In the genomic region with DNA sequence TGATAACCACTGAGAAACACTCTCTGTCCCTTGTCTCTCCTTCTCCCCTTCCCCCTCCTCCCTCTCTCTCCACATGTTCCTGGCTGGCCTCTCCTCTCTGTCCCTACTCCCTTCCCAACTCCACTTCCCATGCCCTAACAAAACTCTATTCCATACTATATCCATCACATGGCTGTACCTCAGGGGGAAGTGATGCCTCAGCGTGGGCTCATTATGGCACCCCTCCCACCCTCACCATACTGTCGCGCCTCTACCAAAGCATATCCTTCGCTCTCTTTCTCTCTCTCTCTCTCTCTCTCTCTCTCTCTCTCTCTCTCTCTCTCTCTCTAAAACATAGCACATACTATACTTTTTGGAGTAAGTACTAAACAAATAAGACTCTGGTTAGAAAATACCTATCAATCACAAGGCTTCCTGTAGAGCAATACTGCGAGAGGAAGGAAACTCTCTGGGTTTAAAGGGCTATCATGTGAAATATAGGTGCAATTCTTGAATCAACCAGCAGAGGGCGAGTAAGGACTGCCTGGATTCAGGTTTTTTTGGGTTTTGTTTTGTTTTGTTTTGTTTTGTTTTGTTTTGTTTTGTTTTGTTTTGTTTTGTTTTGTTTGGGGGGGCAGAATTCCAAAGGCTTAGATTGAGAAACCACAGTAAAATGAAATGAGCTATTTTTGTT, we compare ENCODE assay signal across 8 mouse cellular contexts. TPM values are rescaled to one million over a fixed set of nuclear protein-coding genes. Genes with fewer than 3 reads are reported as not detected.
DNase-seq lines count a peak whose midpoint lies in the region; TF ChIP-seq lines count a peak whose summit lies in the region.

No protein-coding gene starts in this region.

- TF ChIP-seq CTCF in E14TG2a.4 (conservative IDR thresholded peaks at IDR 0.05; ENCODE audit: low read length), result peak; percentile 63

- H3K4me3 ChIP-seq in E14TG2a.4 (replicated peaks; ENCODE audit: low read length), result no peak overlapping the region

- no peaks in the 10 kb centered on the region for H3K4me1 ChIP-seq in E14TG2a.4 (replicated peaks; ENCODE audit: low read depth, low read length)

- no peaks in the 10 kb centered on the region for H3K9me3 ChIP-seq in E14TG2a.4 (ENCODE audit: low read length)

- DNase-seq in cerebellum, postnatal 14 days, result peak; percentile 37 to 48
- no peak for DNase-seq in cerebellum, adult 11 months
- DNase-seq in layer of hippocampus, adult 11-12 months (ENCODE audit: low spot score), result peak; percentile 11
- DNase-seq in layer of hippocampus, adult 8-10 months (ENCODE audit: low spot score in 2 of 2), result no peak
- peak; percentile 14 for DNase-seq in embryo, embryonic 9.5 days (ENCODE audit: extremely low spot score)
- DNase-seq in spleen, adult 18-20 months, result no peak
- DNase-seq in spleen, postnatal 36 days (ENCODE audit: low spot score in 2 of 2), result no peak

- H3K27me3 ChIP-seq in E14TG2a.4 (ENCODE audit: insufficient read depth, low read length), result 0 out of 2 replicates have a peak, but pooled peaks cover 2% of the 10 kb centered on the region

- H3K36me3 ChIP-seq in E14TG2a.4 (ENCODE audit: insufficient read depth, low read length), result no peaks in the 10 kb centered on the region

RNA-seq across cellular contexts. Expression of a gene that starts 32.4 kb away (rescaled TPM):
- 1 to 10 TPM; 3.6 to 4.8 (median 4.5) TPM for total RNA-seq in layer of hippocampus, adult 8-10 months (2022)

RNA-seq across cellular contexts. Expression of a gene that starts 36.1 kb away (rescaled TPM):
- not detected for total RNA-seq in layer of hippocampus, adult 8-10 months (2022)

Comparison
In these comparisons a context has a peak if more than half of its experiments do, and no peak if none do; other contexts are left out.
1. DNase-seq: peak in cerebellum, postnatal 14 days (2 of 2), layer of hippocampus, adult 11-12 months (single experiment) and embryo, embryonic 9.5 days (single experiment); none in cerebellum, adult 11 months (single experiment), layer of hippocampus, adult 8-10 months (0 of 2), spleen, adult 18-20 months (0 of 2) and spleen, postnatal 36 days (0 of 2).